Mouse (Mus musculus): ENCODE results near the gene Khnyn. TPM values are rescaled to one million over a fixed set of nuclear protein-coding genes. Genes with fewer than 3 reads are reported as not detected.

The Khnyn gene
- polyA plus RNA-seq, 2 experiments: 2.4 to 7.5 TPM

GRCm38 (mm10) chr14:55946269-55946969, 61.7 kb downstream of the Khnyn start:
- Histone ChIP-seq H3K36me3 (replicated peaks; ENCODE audit: control insufficient read depth, insufficient read depth, low read depth) (no peaks in the 10 kb centered on the region), H3K27me3 (ENCODE audit: control insufficient read depth, insufficient read depth, low read length) (no peaks in the 10 kb centered on the region), H3K4me2 (ENCODE audit: low read depth) (no peak overlapping the region), H3K27ac (no peak overlapping the region), H3K9ac (replicated peaks) (no peak overlapping the region), H3K4me1 (replicated peaks; ENCODE audit: control insufficient read depth in 2 of 2, insufficient read depth in 2 of 2, low read length in 1 of 2) (peaks cover 0 to 11% of the 10 kb centered on the region in 2 experiments; a peak in 2 of 4 replicates), H3K9me3 (ENCODE audit: control insufficient read depth, low read length) (no peaks in the 10 kb centered on the region), H3K4me3 (ENCODE audit: insufficient read depth in 1 of 2, low read depth in 2 of 2, low read length in 2 of 2) (no peak overlapping the region)
- DNase-seq (ENCODE audit: low read depth in 3 of 3, low spot score in 3 of 3): no peak
- 6% methylated on average over 2 of the region's 2 CpGs for WGBS (ENCODE audit: insufficient replicate concordance)
- TF ChIP-seq CTCF (IDR thresholded peaks at IDR 0.05; ENCODE audit: low read depth): no peak
- no peak for TF ChIP-seq EP300 (IDR thresholded peaks at IDR 0.05; ENCODE audit: low read depth)
- no peak for ATAC-seq (ENCODE audit: insufficient read depth)

Other genes starting within 250 kb of the Khnyn start
Only the 30 nearest of the 31 such genes appear.
- gene Gm49378, start 247.1 kb upstream of the Khnyn start, polyA plus RNA-seq (2012; rRNA removed): 2.0 and 3.4 TPM in 2 replicates
- gene Gm49378, start 247.1 kb upstream of the Khnyn start, polyA plus RNA-seq (2014; fragmentation: Nextera tagmentation; extraction: Ambion mirVana): 2.0 and 2.9 TPM in 2 replicates
- gene Tm9sf1, start 241.1 kb upstream of the Khnyn start, polyA plus RNA-seq (2012; rRNA removed): 26.4 and 33.2 TPM in 2 replicates
- 42.8 and 45.4 TPM in 2 replicates for gene Tm9sf1, start 241.1 kb upstream of the Khnyn start, polyA plus RNA-seq (2014; fragmentation: Nextera tagmentation; extraction: Ambion mirVana)
- 0.34 and 0.39 TPM in 2 replicates for gene Tssk4, start 234.8 kb upstream of the Khnyn start, polyA plus RNA-seq (2012; rRNA removed)
- gene Tssk4, start 234.8 kb upstream of the Khnyn start, polyA plus RNA-seq (2014; fragmentation: Nextera tagmentation; extraction: Ambion mirVana): 0.19 and 0.23 TPM in 2 replicates
- 11.6 and 13.4 TPM in 2 replicates for gene Mdp1, start 224.4 kb upstream of the Khnyn start, polyA plus RNA-seq (2012; rRNA removed)
- gene Mdp1, start 224.4 kb upstream of the Khnyn start, polyA plus RNA-seq (2014; fragmentation: Nextera tagmentation; extraction: Ambion mirVana): 15.5 and 16.6 TPM in 2 replicates
- gene Gmpr2, start 213.0 kb upstream of the Khnyn start, polyA plus RNA-seq (2012; rRNA removed): 10.6 and 14.1 TPM in 2 replicates
- 17.9 and 18.2 TPM in 2 replicates for gene Gmpr2, start 213.0 kb upstream of the Khnyn start, polyA plus RNA-seq (2014; fragmentation: Nextera tagmentation; extraction: Ambion mirVana)
- gene Nedd8, start 212.8 kb upstream of the Khnyn start, polyA plus RNA-seq (2012; rRNA removed): 101 and 168 TPM in 2 replicates
- 279 and 286 TPM in 2 replicates for gene Nedd8, start 212.8 kb upstream of the Khnyn start, polyA plus RNA-seq (2014; fragmentation: Nextera tagmentation; extraction: Ambion mirVana)
- 13.4 and 16.6 TPM in 2 replicates for gene Tinf2, start 203.1 kb upstream of the Khnyn start, polyA plus RNA-seq (2012; rRNA removed)
- 19.0 and 19.3 TPM in 2 replicates for gene Tinf2, start 203.1 kb upstream of the Khnyn start, polyA plus RNA-seq (2014; fragmentation: Nextera tagmentation; extraction: Ambion mirVana)
- 2.0 and 2.4 TPM in 2 replicates for gene Tgm1, start 171.0 kb upstream of the Khnyn start, polyA plus RNA-seq (2012; rRNA removed)
- 2.0 and 2.3 TPM in 2 replicates for gene Tgm1, start 171.0 kb upstream of the Khnyn start, polyA plus RNA-seq (2014; fragmentation: Nextera tagmentation; extraction: Ambion mirVana)
- gene Rabggta, start 162.7 kb upstream of the Khnyn start, polyA plus RNA-seq (2012; rRNA removed): 10.9 and 12.8 TPM in 2 replicates
- 7.4 and 8.1 TPM in 2 replicates for gene Rabggta, start 162.7 kb upstream of the Khnyn start, polyA plus RNA-seq (2014; fragmentation: Nextera tagmentation; extraction: Ambion mirVana)
- 21.2 and 31.0 TPM in 2 replicates for gene Dhrs1, start 139.3 kb upstream of the Khnyn start, polyA plus RNA-seq (2012; rRNA removed)
- 34.4 and 40.4 TPM in 2 replicates for gene Dhrs1, start 139.3 kb upstream of the Khnyn start, polyA plus RNA-seq (2014; fragmentation: Nextera tagmentation; extraction: Ambion mirVana)
- 13.1 and 13.2 TPM in 2 replicates for gene Nop9, start 139.3 kb upstream of the Khnyn start, polyA plus RNA-seq (2012; rRNA removed)
- 20.8 and 27.5 TPM in 2 replicates for gene Nop9, start 139.3 kb upstream of the Khnyn start, polyA plus RNA-seq (2014; fragmentation: Nextera tagmentation; extraction: Ambion mirVana)
- gene Cideb, start 126.5 kb upstream of the Khnyn start, polyA plus RNA-seq (2012; rRNA removed): 37.3 and 42.1 TPM in 2 replicates
- 40.0 and 42.8 TPM in 2 replicates for gene Cideb, start 126.5 kb upstream of the Khnyn start, polyA plus RNA-seq (2014; fragmentation: Nextera tagmentation; extraction: Ambion mirVana)
- gene Ltb4r2, start 123.5 kb upstream of the Khnyn start, polyA plus RNA-seq (2012; rRNA removed): 0.65 and 0.67 TPM in 2 replicates
- 0.39 and 0.67 TPM in 2 replicates for gene Ltb4r2, start 123.5 kb upstream of the Khnyn start, polyA plus RNA-seq (2014; fragmentation: Nextera tagmentation; extraction: Ambion mirVana)
- 2.9 and 3.3 TPM in 2 replicates for gene Ltb4r1, start 119.0 kb upstream of the Khnyn start, polyA plus RNA-seq (2012; rRNA removed)
- 1.7 and 2.7 TPM in 2 replicates for gene Ltb4r1, start 119.0 kb upstream of the Khnyn start, polyA plus RNA-seq (2014; fragmentation: Nextera tagmentation; extraction: Ambion mirVana)
- 0.88 and 1.0 TPM in 2 replicates for gene Adcy4, start 100.9 kb upstream of the Khnyn start, polyA plus RNA-seq (2012; rRNA removed)
- gene Adcy4, start 100.9 kb upstream of the Khnyn start, polyA plus RNA-seq (2014; fragmentation: Nextera tagmentation; extraction: Ambion mirVana): 0.66 and 1.2 TPM in 2 replicates
- gene Ripk3, start 96.1 kb upstream of the Khnyn start, polyA plus RNA-seq (2012; rRNA removed): 13.1 and 15.1 TPM in 2 replicates
- gene Ripk3, start 96.1 kb upstream of the Khnyn start, polyA plus RNA-seq (2014; fragmentation: Nextera tagmentation; extraction: Ambion mirVana): 18.2 and 22.0 TPM in 2 replicates
- 0.89 and 1.0 TPM in 2 replicates for gene Nfatc4, start 61.8 kb upstream of the Khnyn start, polyA plus RNA-seq (2012; rRNA removed)
- gene Nfatc4, start 61.8 kb upstream of the Khnyn start, polyA plus RNA-seq (2014; fragmentation: Nextera tagmentation; extraction: Ambion mirVana): 0.33 and 0.66 TPM in 2 replicates
- gene Nynrin, start 30.9 kb upstream of the Khnyn start, polyA plus RNA-seq (2012; rRNA removed): 1.7 and 1.9 TPM in 2 replicates
- 1.2 and 1.4 TPM in 2 replicates for gene Nynrin, start 30.9 kb upstream of the Khnyn start, polyA plus RNA-seq (2014; fragmentation: Nextera tagmentation; extraction: Ambion mirVana)
- 0.15 and 0.16 TPM in 2 replicates for gene Cbln3, start 555 bp upstream of the Khnyn start, polyA plus RNA-seq (2012; rRNA removed)
- gene Cbln3, start 555 bp upstream of the Khnyn start, polyA plus RNA-seq (2014; fragmentation: Nextera tagmentation; extraction: Ambion mirVana): 0.06 and 0.15 TPM in 2 replicates
- 6.1 and 6.7 TPM in 2 replicates for gene Sdr39u1, start 15.3 kb downstream of the Khnyn start, polyA plus RNA-seq (2012; rRNA removed)
- gene Sdr39u1, start 15.3 kb downstream of the Khnyn start, polyA plus RNA-seq (2014; fragmentation: Nextera tagmentation; extraction: Ambion mirVana): 11.8 and 12.0 TPM in 2 replicates
- gene Cma1, start 59.7 kb downstream of the Khnyn start, polyA plus RNA-seq (2012; rRNA removed): 0.12 and 0.13 TPM in 2 replicates
- 0.15 and 0.25 TPM in 2 replicates for gene Cma1, start 59.7 kb downstream of the Khnyn start, polyA plus RNA-seq (2014; fragmentation: Nextera tagmentation; extraction: Ambion mirVana)
- not detected in 2 replicates for gene Cma2, start 66.0 kb downstream of the Khnyn start, polyA plus RNA-seq (2012; rRNA removed)
- gene Cma2, start 66.0 kb downstream of the Khnyn start, polyA plus RNA-seq (2014; fragmentation: Nextera tagmentation; extraction: Ambion mirVana): not detected in 2 replicates
- gene Mcpt1, start 133.0 kb downstream of the Khnyn start, polyA plus RNA-seq (2012; rRNA removed): not detected in 2 replicates
- gene Mcpt1, start 133.0 kb downstream of the Khnyn start, polyA plus RNA-seq (2014; fragmentation: Nextera tagmentation; extraction: Ambion mirVana): not detected in 2 replicates
- gene Mcpt9, start 145.5 kb downstream of the Khnyn start, polyA plus RNA-seq (2012; rRNA removed): not detected in 2 replicates
- not detected in 2 replicates for gene Mcpt9, start 145.5 kb downstream of the Khnyn start, polyA plus RNA-seq (2014; fragmentation: Nextera tagmentation; extraction: Ambion mirVana)
- 0.06 and 0.11 TPM in 2 replicates for gene Mcpt2, start 157.1 kb downstream of the Khnyn start, polyA plus RNA-seq (2012; rRNA removed)
- gene Mcpt2, start 157.1 kb downstream of the Khnyn start, polyA plus RNA-seq (2014; fragmentation: Nextera tagmentation; extraction: Ambion mirVana): 0.13 and 0.22 TPM in 2 replicates
- 0.04 TPM in 1 of 2 replicates, not detected in the other for gene Mcpt4, start 177.4 kb downstream of the Khnyn start, polyA plus RNA-seq (2012; rRNA removed)
- not detected in 2 replicates for gene Mcpt4, start 177.4 kb downstream of the Khnyn start, polyA plus RNA-seq (2014; fragmentation: Nextera tagmentation; extraction: Ambion mirVana)
- 0.79 and 4.6 TPM in 2 replicates for gene Mcpt8, start 200.3 kb downstream of the Khnyn start, polyA plus RNA-seq (2012; rRNA removed)
- 4.3 and 15.8 TPM in 2 replicates for gene Mcpt8, start 200.3 kb downstream of the Khnyn start, polyA plus RNA-seq (2014; fragmentation: Nextera tagmentation; extraction: Ambion mirVana)
- gene Ctsg, start 217.6 kb downstream of the Khnyn start, polyA plus RNA-seq (2012; rRNA removed): 32.2 and 32.6 TPM in 2 replicates
- gene Ctsg, start 217.6 kb downstream of the Khnyn start, polyA plus RNA-seq (2014; fragmentation: Nextera tagmentation; extraction: Ambion mirVana): 27.1 and 48.4 TPM in 2 replicates
- gene Gzme, start 235.7 kb downstream of the Khnyn start, polyA plus RNA-seq (2012; rRNA removed): 0.10 TPM in 1 of 2 replicates, not detected in the other
- not detected in 2 replicates for gene Gzme, start 235.7 kb downstream of the Khnyn start, polyA plus RNA-seq (2014; fragmentation: Nextera tagmentation; extraction: Ambion mirVana)
- 0.04 TPM in 1 of 2 replicates, not detected in the other for gene Gzmd, start 247.7 kb downstream of the Khnyn start, polyA plus RNA-seq (2012; rRNA removed)
- gene Gzmd, start 247.7 kb downstream of the Khnyn start, polyA plus RNA-seq (2014; fragmentation: Nextera tagmentation; extraction: Ambion mirVana): not detected in 2 replicates